Mouse (Mus musculus) gastrocnemius, postnatal 25 days (tissue): ENCODE results near the gene Tmie. TPM values are rescaled to one million over a fixed set of nuclear protein-coding genes. Genes with fewer than 3 reads are reported as not detected.
"Not testable (repeated sequence)": the region's sequence is repeated elsewhere in the genome, so short reads cannot be mapped to it uniquely, and the experiment has no call there.

Source experiments
- DNase-seq: peaks from one replicate; pipeline ENCODE4 v3.0.0; 2022
- microRNA-seq, 2 experiments: library from miRNA; unstranded; fragments of <30 nt; microRNA quantifications; one replicate each; pipeline ENCODE4 v1.2.0; 2021; ENCODE audit warnings: borderline replicate concordance in 2 of 2
- total RNA-seq, 2 experiments: library from RNA; stranded (reverse); gene quantifications; 1 replicate in 1 of 2; 2 replicates in 1 of 2; pipeline ENCODE4 v1.2.3; 2021

The Tmie gene
- total RNA-seq, 2 experiments from 2014 or later = 0.43 to 0.62 TPM

GRCm38 (mm10) chr9:110834961-110835360 is 45.0 kb downstream of the Tmie start:
- no peak for DNase-seq

- DNase-seq = no peak
These were observed 45.5 kb downstream of the Tmie start, which contains the start of gene Prss45 for GRCm38 (mm10) chr9:110834411-110834810. Prss45 (plus strand) TSS chr9:110834588.

GRCm38 (mm10) chr9:110833021-110833420 is 46.9 kb downstream of the Tmie start:
- DNase-seq = no peak

- no peak for DNase-seq
These were observed 53.5 kb downstream of the Tmie start, which contains the start of gene Prss43 for GRCm38 (mm10) chr9:110826390-110826789. Prss43 (plus strand) TSS chr9:110826690.

- DNase-seq = no peak
These were observed 54.1 kb downstream of the Tmie start for GRCm38 (mm10) chr9:110825832-110826231.

- DNase-seq = no peak
These were observed 54.5 kb downstream of the Tmie start for GRCm38 (mm10) chr9:110825426-110825825.

GRCm38 (mm10) chr9:110821436-110821835 is 58.5 kb downstream of the Tmie start:
- no peak for DNase-seq

- not testable (repeated sequence) for DNase-seq
These were observed 59.4 kb downstream of the Tmie start for GRCm38 (mm10) chr9:110820546-110820945.

Small RNA genes within 50 kb of the gene (microRNA-seq; reads per million reads assigned to microRNA genes)
- 0 reads per million in 2 experiments for gene Gm24269

Other genes starting within 250 kb of the Tmie start
- 1 to 10 TPM; 2.9 to 3.2 TPM for gene Nbeal2, start 226.0 kb downstream of the Tmie start, total RNA-seq
- 10 to 100 TPM; 46.9 to 47.1 TPM for gene Ccdc12, start 223.6 kb downstream of the Tmie start, total RNA-seq
- gene Myl3, start 138.3 kb downstream of the Tmie start, total RNA-seq = 100 to 1,000 TPM; 119 to 840 TPM
- 1 to 10 TPM; 1.3 to 2.4 TPM for gene Pth1r, start 133.0 kb downstream of the Tmie start, total RNA-seq
- not detected for gene Prss42, start 81.9 kb downstream of the Tmie start, total RNA-seq
- gene Prss44, start 66.1 kb downstream of the Tmie start, total RNA-seq = not detected
- gene Prss43, start 53.4 kb downstream of the Tmie start, total RNA-seq = not detected
- not detected for gene Prss45, start 45.5 kb downstream of the Tmie start, total RNA-seq
- gene Prss46, start 35.6 kb downstream of the Tmie start, total RNA-seq = not detected
- gene Prss50, start 22.1 kb downstream of the Tmie start, total RNA-seq = not detected
- gene Als2cl, start 243 bp downstream of the Tmie start, total RNA-seq = 1 to 10 TPM; 3.9 to 8.2 TPM
- gene Fam240a, start 36.7 kb upstream of the Tmie start, total RNA-seq = 1 to 10 TPM; 2.0 to 2.7 TPM
- gene Tdgf1, start 66.0 kb upstream of the Tmie start, total RNA-seq = not detected
- 10 to 100 TPM; 52.4 to 64.1 TPM for gene Lrrc2, start 71.4 kb upstream of the Tmie start, total RNA-seq
- gene Rtp3, start 110.5 kb upstream of the Tmie start, total RNA-seq = 1 to 10 TPM in 1 of 2 experiments, under 1 TPM in 1; 0.70 to 1.3 TPM
- gene Ltf, start 139.2 kb upstream of the Tmie start, total RNA-seq = not detected
- 1 to 10 TPM; 4.3 to 4.4 TPM for gene Ccrl2, start 177.4 kb upstream of the Tmie start, total RNA-seq
- gene Lrrfip2, start 237.5 kb upstream of the Tmie start, total RNA-seq = 10 to 100 TPM; 63.6 to 71.3 TPM